Mouse (Mus musculus) midbrain, embryonic 16.5 days (tissue): ENCODE measurements around the gene Sirt3. TPM values are rescaled to one million over a fixed set of nuclear protein-coding genes. Genes with fewer than 3 reads are reported as not detected.

Source experiments
- ATAC-seq: fragments of 200-750 bp; cut with Nextera tagmentation; 2 replicates; pipeline ENCODE4 v1.8.0; 2017; ENCODE audit warnings: moderate TSS enrichment
- H3K27ac ChIP-seq: fragments of 300-500 bp; sonication (generic); 2 replicates; pipeline ENCODE4 v1.5.1; 2014; ENCODE audit warnings: mild to moderate bottlenecking, low read length, mixed read lengths
- H3K27me3 ChIP-seq: fragments of 300-500 bp; sonication (generic); 2 replicates; pipeline ENCODE4 v1.6.1; 2014; ENCODE audit warnings: low read depth, low read length, mixed read lengths; ENCODE audit not compliant: control insufficient read depth, insufficient read depth
- H3K36me3 ChIP-seq: fragments of 300-500 bp; sonication (generic); 2 replicates; pipeline ENCODE4 v1.6.1; 2014; ENCODE audit warnings: mild to moderate bottlenecking, low read length, moderate library complexity, mixed read lengths; ENCODE audit not compliant: control insufficient read depth, insufficient read depth
- H3K4me1 ChIP-seq: fragments of 300-500 bp; sonication (generic); 2 replicates; pipeline ENCODE4 v1.6.1; 2014; ENCODE audit warnings: mild to moderate bottlenecking, low read length, mixed read lengths; ENCODE audit not compliant: control insufficient read depth, insufficient read depth
- H3K4me2 ChIP-seq: fragments of 300-500 bp; sonication (generic); 2 replicates; pipeline ENCODE4 v1.6.1; 2014; ENCODE audit warnings: mild to moderate bottlenecking, low read length, mixed read lengths
- H3K4me3 ChIP-seq: fragments of 300-500 bp; sonication (generic); 2 replicates; pipeline ENCODE4 v1.5.1; 2014; ENCODE audit warnings: low read depth, mild to moderate bottlenecking, low read length, moderate library complexity, mixed read lengths
- H3K9ac ChIP-seq: fragments of 300-500 bp; sonication (generic); 2 replicates; pipeline ENCODE4 v1.6.1; 2014; ENCODE audit warnings: low read depth, low read length, mixed read lengths
- H3K9me3 ChIP-seq: fragments of 300-500 bp; sonication (generic); replicated peaks from 2 replicates; pipeline ENCODE4 v1.6.1; 2014; ENCODE audit warnings: mild to moderate bottlenecking, low read length, mixed read lengths; ENCODE audit not compliant: control insufficient read depth, poor library complexity, severe bottlenecking
- WGBS: fragments of 180-500 bp; shearing (Covaris S2); extraction: QIAGEN DNeasy Blood & Tissue Kit; methylation state at CpG from one replicate; pipeline ENCODE4 v1.1.7; 2014; 5-methylcytosine and 5-hydroxymethylcytosine counted together
- polyA plus RNA-seq: library from polyadenylated mRNA; unstranded; fragments of >200 nt; fragmentation: Nextera tagmentation; extraction: Ambion mirVana; gene quantifications from 2 replicates; pipeline ENCODE4 v1.2.1, GENCODE M21; 2015

Gene Sirt3
- polyA plus RNA-seq, 1 experiment from 2014 or later = 58.2 TPM

GRCm38 (mm10) chr7:140856785-140857549 is 25.1 kb downstream of the Sirt3 start, which contains the start of gene Ric8a:
Gene Ric8a (plus strand): TSS chr7:140856957.
- no peaks in the 10 kb centered on the region for H3K27me3 ChIP-seq
- H3K36me3 ChIP-seq = peaks cover 30% of the 10 kb centered on the region
- H3K9me3 ChIP-seq = no peaks in the 10 kb centered on the region
- H3K27ac ChIP-seq = peak within 1 kb of the TSS; percentile 94
- under 1% methylated on average over 49 of the region's 50 CpGs for WGBS
- H3K9ac ChIP-seq = peak within 1 kb of the TSS; percentile 90
- H3K4me2 ChIP-seq = peak within 1 kb of the TSS; percentile 96
- H3K4me3 ChIP-seq = peak within 1 kb of the TSS; percentile 85
- peak; percentile 80 for ATAC-seq
- peaks cover 23% of the 10 kb centered on the region for H3K4me1 ChIP-seq

- Histone ChIP-seq H3K27ac (peak within 1 kb of the TSS; percentile 94), H3K4me3 (peak within 1 kb of the TSS; percentile 85), H3K36me3 (peaks cover 30% of the 10 kb centered on the region), H3K9me3 (no peaks in the 10 kb centered on the region), H3K4me2 (peak within 1 kb of the TSS; percentile 96), H3K4me1 (peaks cover 23% of the 10 kb centered on the region), H3K9ac (peak within 1 kb of the TSS; percentile 90), H3K27me3 (no peaks in the 10 kb centered on the region)
- WGBS = 1% methylated on average over 51 of the region's 51 CpGs
- peak; percentile 84 for ATAC-seq
These were observed 26.0 kb downstream of the Sirt3 start, which contains the start of gene Gm45785 for GRCm38 (mm10) chr7:140855860-140856784. Gene Gm45785 (minus strand): TSS chr7:140856331.

GRCm38 (mm10) chr7:140855181-140855580 is 26.9 kb downstream of the Sirt3 start:
- 76% methylated on average over 9 of the region's 9 CpGs for WGBS
- Histone ChIP-seq H3K27me3 (no peaks in the 10 kb centered on the region), H3K9ac (peak overlapping the region; percentile 90), H3K4me1 (peaks cover 23% of the 10 kb centered on the region), H3K9me3 (no peaks in the 10 kb centered on the region), H3K36me3 (peaks cover 21% of the 10 kb centered on the region), H3K4me3 (peak overlapping the region; percentile 85), H3K4me2 (peak overlapping the region; percentile 96), H3K27ac (no peak overlapping the region)
- no peak for ATAC-seq

- Histone ChIP-seq H3K9me3 (no peaks in the 10 kb centered on the region), H3K4me2 (no peak overlapping the region), H3K4me3 (no peak overlapping the region), H3K27me3 (no peaks in the 10 kb centered on the region), H3K9ac (no peak overlapping the region), H3K36me3 (peaks cover 19% of the 10 kb centered on the region), H3K27ac (no peak overlapping the region), H3K4me1 (peaks cover 21% of the 10 kb centered on the region)
- 97% methylated on average over 18 of the region's 18 CpGs for WGBS
- no peak for ATAC-seq
These were observed 27.6 kb downstream of the Sirt3 start for GRCm38 (mm10) chr7:140854483-140854882.

- H3K4me1 ChIP-seq = peaks cover 12% of the 10 kb centered on the region
- no peak overlapping the region for H3K27ac ChIP-seq
- no peak overlapping the region for H3K4me2 ChIP-seq
- no peaks in the 10 kb centered on the region for H3K27me3 ChIP-seq
- H3K36me3 ChIP-seq = peaks cover 19% of the 10 kb centered on the region
- WGBS = 88% methylated on average over 9 of the region's 9 CpGs
- ATAC-seq = no peak
- no peak overlapping the region for H3K9ac ChIP-seq
- no peaks in the 10 kb centered on the region for H3K9me3 ChIP-seq
- H3K4me3 ChIP-seq = no peak overlapping the region
These were observed 28.7 kb downstream of the Sirt3 start for GRCm38 (mm10) chr7:140853386-140853785.

GRCm38 (mm10) chr7:140851916-140852315 is 30.2 kb downstream of the Sirt3 start:
- Histone ChIP-seq H3K36me3 (peaks cover 19% of the 10 kb centered on the region), H3K27ac (no peak overlapping the region), H3K27me3 (no peaks in the 10 kb centered on the region), H3K9ac (no peak overlapping the region), H3K9me3 (no peaks in the 10 kb centered on the region), H3K4me3 (no peak overlapping the region), H3K4me2 (no peak overlapping the region), H3K4me1 (peaks cover 7% of the 10 kb centered on the region)
- ATAC-seq = no peak
- WGBS = 95% methylated on average over 4 of the region's 4 CpGs

GRCm38 (mm10) chr7:140848591-140848990 is 33.5 kb downstream of the Sirt3 start:
- no peaks in the 10 kb centered on the region for H3K4me1 ChIP-seq
- H3K27me3 ChIP-seq = peaks cover 3% of the 10 kb centered on the region; the same call in 1 of the 2 replicates
- peaks cover 11% of the 10 kb centered on the region for H3K36me3 ChIP-seq
- ATAC-seq = no peak
- H3K27ac ChIP-seq = no peak overlapping the region
- 93% methylated on average over 10 of the region's 10 CpGs for WGBS
- no peaks in the 10 kb centered on the region for H3K9me3 ChIP-seq
- H3K4me2 ChIP-seq = no peak overlapping the region
- no peak overlapping the region for H3K9ac ChIP-seq
- H3K4me3 ChIP-seq = no peak overlapping the region

GRCm38 (mm10) chr7:140847755-140848580 is 34.1 kb downstream of the Sirt3 start, which contains the start of gene Odf3:
Gene Odf3 (plus strand): TSS chr7:140847805.
- no peak within 1 kb of the TSS for H3K4me3 ChIP-seq
- H3K4me1 ChIP-seq = no peaks in the 10 kb centered on the region
- no peaks in the 10 kb centered on the region for H3K9me3 ChIP-seq
- peaks cover 8% of the 10 kb centered on the region for H3K36me3 ChIP-seq
- no peak for ATAC-seq
- peaks cover 3% of the 10 kb centered on the region; the same call in 1 of the 2 replicates for H3K27me3 ChIP-seq
- 0 out of 2 replicates have a peak within 1 kb of the TSS, but pooled peaks have one; percentile 10 for H3K9ac ChIP-seq
- 68% methylated on average over 11 of the region's 11 CpGs for WGBS
- no peak within 1 kb of the TSS for H3K4me2 ChIP-seq
- H3K27ac ChIP-seq = no peak within 1 kb of the TSS
